Mouse (Mus musculus) thymus, postnatal 10 days (tissue): ENCODE data around the gene Ren1.
A peak's percentile ranks its signal among the peaks of the same experiment; 100 is the strongest.

Source experiments
- DNase-seq, 2 experiments: peaks; one replicate each; pipeline ENCODE4 v3.0.0; 2021; ENCODE audit warnings: low spot score in 2 of 2

Gene Ren1

GRCm38 (mm10) chr1:133344357-133344756, 6.0 kb upstream of the Ren1 start:
- DNase-seq: no peak

- DNase-seq: no peak
Observed at GRCm38 (mm10) chr1:133346531-133346930, 3.8 kb upstream of the Ren1 start.

- DNase-seq: no peak
Observed at GRCm38 (mm10) chr1:133347226-133347625, 3.1 kb upstream of the Ren1 start.

- no peak for DNase-seq
Observed at GRCm38 (mm10) chr1:133347693-133348520, 2.4 kb upstream of the Ren1 start.

- DNase-seq: no peak
Observed at GRCm38 (mm10) chr1:133351762-133352161, 1.5 kb downstream of the Ren1 start.

- peak; percentile 61 to 74 for DNase-seq
Observed at GRCm38 (mm10) chr1:133353371-133353809, 3.1 kb downstream of the Ren1 start.

- DNase-seq: no peak
Observed at GRCm38 (mm10) chr1:133355469-133355868, 5.2 kb downstream of the Ren1 start.

GRCm38 (mm10) chr1:133355912-133356311, 5.6 kb downstream of the Ren1 start:
- DNase-seq: no peak

GRCm38 (mm10) chr1:133356330-133356729, 6.0 kb downstream of the Ren1 start:
- no peak for DNase-seq

- DNase-seq: no peak
Observed at GRCm38 (mm10) chr1:133361006-133361405, 10.7 kb downstream of the Ren1 start.

- no peak for DNase-seq
Observed at GRCm38 (mm10) chr1:133362103-133362502, 11.8 kb downstream of the Ren1 start.

- peak; percentile 30 to 32 for DNase-seq
Observed at GRCm38 (mm10) chr1:133363276-133364021, 13.1 kb downstream of the Ren1 start, which contains the start of gene Etnk2. Gene Etnk2 (plus strand): TSS chr1:133363572.

GRCm38 (mm10) chr1:133364022-133364630, 13.8 kb downstream of the Ren1 start:
- no peak for DNase-seq

- DNase-seq: no peak
Observed at GRCm38 (mm10) chr1:133364890-133365289, 14.6 kb downstream of the Ren1 start.

- no peak for DNase-seq
Observed at GRCm38 (mm10) chr1:133366951-133367605, 16.8 kb downstream of the Ren1 start.

GRCm38 (mm10) chr1:133367606-133368488, 17.5 kb downstream of the Ren1 start:
- DNase-seq: no peak

GRCm38 (mm10) chr1:133368644-133369043, 18.3 kb downstream of the Ren1 start:
- no peak for DNase-seq

- no peak for DNase-seq
Observed at GRCm38 (mm10) chr1:133370352-133370751, 20.0 kb downstream of the Ren1 start.

GRCm38 (mm10) chr1:133371431-133371830, 21.1 kb downstream of the Ren1 start:
- DNase-seq: no peak

- no peak for DNase-seq
Observed at GRCm38 (mm10) chr1:133372113-133372512, 21.8 kb downstream of the Ren1 start.
